ENCODE assay signal across 8 mouse cellular contexts in the genomic region with DNA sequence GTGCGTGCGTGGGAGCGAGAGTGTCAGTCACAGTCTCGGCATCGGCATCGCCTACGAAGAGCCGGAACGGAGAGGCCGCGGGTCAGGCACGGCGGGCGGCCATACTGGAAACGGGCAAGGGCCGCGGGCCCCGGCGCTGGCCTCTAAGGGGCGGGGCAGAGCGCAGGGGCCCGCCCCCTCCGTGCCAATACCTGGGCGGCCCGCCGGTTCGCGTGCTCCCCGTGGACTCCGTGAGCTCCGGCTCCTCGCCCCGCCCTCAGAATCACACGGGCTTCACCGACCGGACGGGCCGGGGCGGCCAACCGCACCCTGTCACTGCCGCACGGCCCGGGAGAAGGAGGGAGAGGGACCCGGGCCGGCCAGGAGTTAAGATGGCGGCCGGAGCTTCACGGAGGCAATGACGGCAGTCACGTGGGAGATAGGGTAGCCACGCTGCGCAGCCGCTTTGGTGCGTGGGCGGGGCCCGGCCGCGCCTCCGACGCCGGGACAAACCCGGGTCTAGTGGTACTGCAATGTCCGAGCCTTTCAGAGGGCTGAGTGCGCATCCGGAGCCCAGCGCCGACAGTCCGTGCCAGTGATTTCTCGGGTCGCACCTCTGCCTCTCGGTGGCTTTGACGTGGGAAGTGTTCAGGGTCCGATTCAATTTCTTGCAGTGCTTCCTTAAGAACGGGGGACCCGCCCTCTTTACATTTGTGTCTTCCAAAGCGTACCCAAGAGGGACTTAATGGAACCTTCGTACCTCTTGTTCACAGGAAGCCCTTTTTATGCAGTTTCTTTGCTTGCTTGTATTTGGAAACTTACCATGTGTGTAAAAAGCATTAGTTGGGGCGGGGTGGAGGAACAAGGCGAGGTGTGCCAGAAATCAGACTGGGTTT. TPM values are rescaled to one million over a fixed set of nuclear protein-coding genes. Genes with fewer than 3 reads are reported as not detected.
DNase-seq lines count a peak whose midpoint lies in the region; ATAC-seq lines count a peak whose summit lies in the region.

No protein-coding gene starts in this region.

- H3K27ac ChIP-seq in hindbrain, embryonic 11.5 days (ENCODE audit: low read depth, low read length): peak overlapping the region; percentile 92

- peak; percentile 98 for ATAC-seq in hindbrain, embryonic 11.5 days (ENCODE audit: low FRiP score)

- under 1% methylated on average over 76 of the region's 79 CpGs for WGBS in hindbrain, embryonic 11.5 days

- H3K4me3 ChIP-seq in hindbrain, embryonic 11.5 days (ENCODE audit: low read depth, low read length): peak overlapping the region; percentile 80

- peak; percentile 98 for DNase-seq in MN1 (ENCODE audit: low spot score)
- peak; percentile 93 for DNase-seq in cerebellum, adult 9-10 months
- DNase-seq in frontal cortex, adult 2 months (ENCODE audit: extremely low spot score in 1 of 2, low spot score in 1 of 2): peak; percentile 80 to 91
- peak; percentile 94 for DNase-seq in hindbrain, embryonic 11.5 days (ENCODE audit: low spot score)
- DNase-seq in layer of hippocampus, postnatal 10 days (ENCODE audit: low spot score in 2 of 2): peak; percentile 88 to 91
- DNase-seq in lung, postnatal 10 days: peak; percentile 95
- peak; percentile 90 for DNase-seq in ovary, postnatal 36 days (ENCODE audit: low spot score)
- DNase-seq in thymus, postnatal 25 days: peak; percentile 90

- peak overlapping the region; percentile 61 for H3K4me2 ChIP-seq in hindbrain, embryonic 11.5 days (replicated peaks; ENCODE audit: low read depth, low read length)

- peak overlapping the region; percentile 97 for H3K9ac ChIP-seq in hindbrain, embryonic 11.5 days (ENCODE audit: low read depth, low read length)

- peaks cover 4% of the 10 kb centered on the region; the same call in 1 of the 2 replicates for H3K4me1 ChIP-seq in hindbrain, embryonic 11.5 days (replicated peaks; ENCODE audit: control insufficient read depth, insufficient read depth, low read length)

- H3K9me3 ChIP-seq in hindbrain, embryonic 11.5 days (ENCODE audit: control insufficient read depth, low read length): no peaks in the 10 kb centered on the region

- no peaks in the 10 kb centered on the region for H3K27me3 ChIP-seq in hindbrain, embryonic 11.5 days (ENCODE audit: control insufficient read depth, insufficient read depth, low read length)

- no peaks in the 10 kb centered on the region for H3K36me3 ChIP-seq in hindbrain, embryonic 11.5 days (ENCODE audit: control insufficient read depth, insufficient read depth, low read length)

RNA-seq across cellular contexts. Expression of gene Tmem131, which starts 3.7 kb away (rescaled TPM):
- polyA plus RNA-seq in frontal cortex, adult 2 months (2012; rRNA removed): 42.4 and 44.8 TPM in 2 replicates
- 15.9 and 17.9 TPM in 2 replicates for polyA plus RNA-seq in hindbrain, embryonic 11.5 days (2014; fragmentation: Nextera tagmentation; extraction: Ambion mirVana)
- 10 to 100 TPM; 58.1 to 60.5 TPM for total RNA-seq in layer of hippocampus, postnatal 10 days (2021)

Comparison
In these comparisons a context has a peak if more than half of its experiments do, and no peak if none do; other contexts are left out.
1. Peak in every context shown above with its lines: DNase-seq, ATAC-seq, H3K4me3 ChIP-seq and H3K27ac ChIP-seq.